Mouse (Mus musculus) ES-E14 (cell line): ENCODE data around the gene Med31.

Source experiments
- MAFK ChIP-seq: IDR thresholded peaks from 2 replicates; pipeline ENCODE4 v1.6.1; 2014; ENCODE audit warnings: mild to moderate bottlenecking, low read depth, low read length, inconsistent platforms; ENCODE audit not compliant: insufficient read depth
- ZC3H11A ChIP-seq: IDR thresholded peaks from 2 replicates; pipeline ENCODE4 v1.6.1; 2012; ENCODE audit warnings: low read depth, mild to moderate bottlenecking, inconsistent platforms, low read length, borderline replicate concordance
- ZNF384 ChIP-seq: IDR thresholded peaks from 2 replicates; pipeline ENCODE4 v1.6.1; 2012; ENCODE audit warnings: low read depth, low read length, inconsistent platforms

- TF ChIP-seq ZNF384 = no peak
- TF ChIP-seq MAFK = no peak
- no peak for TF ChIP-seq ZC3H11A
Measured at GRCm38 (mm10) chr11:72215410-72215797, at the start of gene Med31.
